Mouse (Mus musculus): ENCODE results near the gene Usp9y. TPM values are rescaled to one million over a fixed set of nuclear protein-coding genes. Genes with fewer than 3 reads are reported as not detected.

Gene Usp9y
- not detected in 2 replicates for total RNA-seq (2014; fragmentation: Nextera tagmentation)
- not detected in 2 replicates for total RNA-seq (2017)

- ATAC-seq (replicated peaks; ENCODE audit: low FRiP score, low TSS enrichment, poor library complexity, severe bottlenecking), result no peak
These were observed at the start of gene Usp9y for GRCm38 (mm10) chrY:1459682-1460081. TSS of gene Usp9y (minus strand) at chrY:1459782.

DNA sequence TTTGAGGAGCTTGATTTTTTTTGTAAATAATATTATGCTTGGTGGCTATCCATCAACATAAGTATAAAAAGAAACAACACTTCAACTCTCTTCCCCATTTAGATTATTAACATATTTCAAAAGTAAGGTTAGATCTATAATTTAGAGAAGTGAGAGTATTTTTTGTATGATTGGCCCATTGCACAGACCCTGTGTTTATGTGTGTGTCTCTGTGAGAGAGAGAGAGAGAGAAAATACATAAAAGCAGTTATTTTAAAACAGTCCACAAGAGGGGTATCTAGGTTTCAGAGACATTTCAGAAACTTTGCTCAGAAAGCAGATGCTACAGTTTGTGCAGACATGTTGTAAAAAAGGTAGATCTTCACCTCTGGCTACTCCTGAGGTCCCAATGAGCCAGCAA lies 165.9 kb downstream of the Usp9y start:
- ATAC-seq (replicated peaks; ENCODE audit: low FRiP score, low TSS enrichment, poor library complexity, severe bottlenecking), result no peak

DNA sequence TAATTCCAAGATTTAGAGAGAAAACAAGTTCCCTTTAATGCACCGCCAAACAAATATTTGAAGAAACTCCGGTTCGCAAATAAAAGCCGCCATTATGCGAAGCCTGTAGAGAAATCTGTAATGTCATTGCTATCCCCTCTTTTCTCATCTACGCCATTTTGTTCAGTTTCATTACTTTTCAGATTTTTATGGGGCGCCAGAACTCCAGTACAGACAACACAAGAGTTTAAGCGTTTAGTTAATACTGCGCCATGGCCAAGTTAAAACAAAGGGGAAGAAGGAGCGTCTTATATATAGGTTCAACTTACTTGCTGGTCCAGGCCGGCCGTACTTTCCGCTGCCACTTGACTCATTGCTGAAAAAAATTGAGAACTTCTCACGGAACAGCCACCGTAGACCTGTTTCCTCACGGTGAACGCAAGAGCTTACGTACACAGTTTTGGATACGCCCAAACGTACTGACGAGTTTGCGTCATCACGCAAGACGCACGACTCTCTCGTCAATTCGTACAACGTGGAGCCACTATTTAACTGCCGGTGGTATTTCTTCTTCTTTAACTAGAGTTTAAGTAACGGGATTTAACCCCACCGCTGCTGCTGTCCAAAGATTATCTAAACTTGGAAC lies 173.3 kb downstream of the Usp9y start, which contains the start of gene Ddx3y:
Gene Ddx3y (minus strand): TSS at position 459 of the 625 bp plus-strand sequence.
- peak; percentile 100 for ATAC-seq (replicated peaks; ENCODE audit: low FRiP score, low TSS enrichment, poor library complexity, severe bottlenecking)

GRCm38 (mm10) chrY:1285735-1286134 lies 173.8 kb downstream of the Usp9y start:
- peak; percentile 84 for ATAC-seq (replicated peaks; ENCODE audit: low FRiP score, low TSS enrichment, poor library complexity, severe bottlenecking)

Other genes with a start within 250 kb of the Usp9y start
- 35.6 and 52.6 TPM in 2 replicates for gene Uty, start 214.0 kb downstream of the Usp9y start, total RNA-seq (2014; fragmentation: Nextera tagmentation)
- 37.6 and 50.1 TPM in 2 replicates for gene Uty, start 214.0 kb downstream of the Usp9y start, total RNA-seq (2017)
- gene Ddx3y, start 173.2 kb downstream of the Usp9y start, total RNA-seq (2014; fragmentation: Nextera tagmentation), result 26.1 and 31.7 TPM in 2 replicates
- 56.9 and 74.6 TPM in 2 replicates for gene Ddx3y, start 173.2 kb downstream of the Usp9y start, total RNA-seq (2017)

All from megakaryocyte-erythroid progenitor cell, adult 5-6 weeks (primary cell).